ENCODE assay signal across 26 mouse cellular contexts in genomic region chr8:108070438-108070837, GRCm38 (mm10).
DNase-seq lines count a peak whose midpoint lies in the region; ATAC-seq and TF ChIP-seq lines count a peak whose summit lies in the region.
"Had no signal": no experiment of that assay in that cellular context is flagged by ENCODE, and none has a peak within 500 bp of the region (broad histone marks: within the 10 kb centered on the region; RNA-seq: fewer than 3 reads in every experiment).

No protein-coding gene starts in this region.

- H3K9me3 ChIP-seq in forebrain, embryonic 14.5 days (replicated peaks; ENCODE audit: control insufficient read depth, low read length), result no peaks in the 10 kb centered on the region
- H3K9me3 ChIP-seq in forebrain, embryonic 13.5 days (replicated peaks), result no peaks in the 10 kb centered on the region
- H3K9me3 ChIP-seq in hindbrain, postnatal 0 days (ENCODE audit: low read length), result no peaks in the 10 kb centered on the region
- H3K9me3 ChIP-seq in hindbrain, embryonic 10.5 days, result no peaks in the 10 kb centered on the region
- H3K9me3 ChIP-seq in midbrain, embryonic 16.5 days (replicated peaks; ENCODE audit: control insufficient read depth, low read length, poor library complexity, severe bottlenecking), result no peaks in the 10 kb centered on the region
- H3K9me3 ChIP-seq in midbrain, postnatal 0 days (ENCODE audit: low read length), result no peaks in the 10 kb centered on the region
- H3K9me3 ChIP-seq: embryonic facial prominence, embryonic 10.5 days; embryonic facial prominence, embryonic 13.5 days; heart, embryonic 10.5 days; heart, embryonic 13.5 days; hindbrain, embryonic 12.5 days; hindbrain, embryonic 15.5 days; intestine, embryonic 15.5 days had no signal

- no peak overlapping the region for H3K4me3 ChIP-seq in forebrain, embryonic 14.5 days (ENCODE audit: low read depth, low read length)
- H3K4me3 ChIP-seq in forebrain, embryonic 13.5 days, result no peak overlapping the region
- H3K4me3 ChIP-seq in hindbrain, postnatal 0 days (ENCODE audit: low read length), result no peak overlapping the region
- no peak overlapping the region for H3K4me3 ChIP-seq in hindbrain, embryonic 10.5 days
- no peak overlapping the region for H3K4me3 ChIP-seq in midbrain, embryonic 16.5 days (ENCODE audit: low read depth, low read length)
- H3K4me3 ChIP-seq in midbrain, postnatal 0 days (ENCODE audit: low read depth, low read length), result no peak overlapping the region
- H3K4me3 ChIP-seq: embryonic facial prominence, embryonic 10.5 days; embryonic facial prominence, embryonic 13.5 days; erythroblast, embryonic 14.5 days; heart, adult 2 months; heart, embryonic 10.5 days; heart, embryonic 13.5 days; hindbrain, embryonic 12.5 days; hindbrain, embryonic 15.5 days; intestine, embryonic 15.5 days had no signal

- H3K36me3 ChIP-seq in forebrain, embryonic 14.5 days (ENCODE audit: control insufficient read depth, insufficient read depth, low read length), result no peaks in the 10 kb centered on the region
- H3K36me3 ChIP-seq in forebrain, embryonic 13.5 days (ENCODE audit: poor library complexity, severe bottlenecking), result no peaks in the 10 kb centered on the region
- H3K36me3 ChIP-seq in hindbrain, postnatal 0 days (ENCODE audit: insufficient read depth, low read length), result no peaks in the 10 kb centered on the region
- no peaks in the 10 kb centered on the region for H3K36me3 ChIP-seq in hindbrain, embryonic 10.5 days
- no peaks in the 10 kb centered on the region for H3K36me3 ChIP-seq in midbrain, embryonic 16.5 days (ENCODE audit: control insufficient read depth, insufficient read depth, low read length)
- no peaks in the 10 kb centered on the region for H3K36me3 ChIP-seq in midbrain, postnatal 0 days (ENCODE audit: insufficient read depth, low read length)
- H3K36me3 ChIP-seq: embryonic facial prominence, embryonic 10.5 days; embryonic facial prominence, embryonic 13.5 days; heart, embryonic 10.5 days; heart, embryonic 13.5 days; hindbrain, embryonic 12.5 days; hindbrain, embryonic 15.5 days; intestine, embryonic 15.5 days had no signal

- TF ChIP-seq CTCF in hindbrain, postnatal 0 days (IDR thresholded peaks at IDR 0.05; ENCODE audit: low read depth), result no peak
- no peak for TF ChIP-seq CTCF in midbrain, postnatal 0 days (IDR thresholded peaks at IDR 0.05)

- H3K4me2 ChIP-seq in forebrain, embryonic 14.5 days (ENCODE audit: low read length), result no peak overlapping the region
- H3K4me2 ChIP-seq in forebrain, embryonic 13.5 days, result no peak overlapping the region
- H3K4me2 ChIP-seq in hindbrain, postnatal 0 days (ENCODE audit: low read depth, low read length), result no peak overlapping the region
- no peak overlapping the region for H3K4me2 ChIP-seq in midbrain, embryonic 16.5 days (ENCODE audit: low read length)
- no peak overlapping the region for H3K4me2 ChIP-seq in midbrain, postnatal 0 days (ENCODE audit: low read depth, low read length, poor library complexity, severe bottlenecking)
- H3K4me2 ChIP-seq: embryonic facial prominence, embryonic 13.5 days; heart, embryonic 13.5 days; hindbrain, embryonic 12.5 days; hindbrain, embryonic 15.5 days; intestine, embryonic 15.5 days had no signal

- H3K4me1 ChIP-seq in forebrain, embryonic 14.5 days (ENCODE audit: control insufficient read depth, insufficient read depth, low read length), result no peaks in the 10 kb centered on the region
- no peaks in the 10 kb centered on the region for H3K4me1 ChIP-seq in forebrain, embryonic 13.5 days
- H3K4me1 ChIP-seq in hindbrain, postnatal 0 days (ENCODE audit: insufficient read depth, low read length), result no peaks in the 10 kb centered on the region
- H3K4me1 ChIP-seq in hindbrain, embryonic 10.5 days (replicated peaks), result peaks cover 12% of the 10 kb centered on the region
- peaks cover 13% of the 10 kb centered on the region for H3K4me1 ChIP-seq in midbrain, embryonic 16.5 days (ENCODE audit: control insufficient read depth, insufficient read depth, low read length)
- no peaks in the 10 kb centered on the region for H3K4me1 ChIP-seq in midbrain, postnatal 0 days (ENCODE audit: insufficient read depth, low read length)
- H3K4me1 ChIP-seq: heart, embryonic 13.5 days; hindbrain, embryonic 15.5 days; intestine, embryonic 15.5 days had no signal

- no peak overlapping the region for H3K27ac ChIP-seq in forebrain, embryonic 14.5 days (ENCODE audit: low read depth, low read length)
- H3K27ac ChIP-seq in forebrain, embryonic 13.5 days, result no peak overlapping the region
- no peak overlapping the region for H3K27ac ChIP-seq in hindbrain, postnatal 0 days
- H3K27ac ChIP-seq in hindbrain, embryonic 10.5 days, result no peak overlapping the region
- no peak overlapping the region for H3K27ac ChIP-seq in midbrain, embryonic 16.5 days (ENCODE audit: low read length)
- H3K27ac ChIP-seq in midbrain, postnatal 0 days (ENCODE audit: low read depth, low read length), result no peak overlapping the region
- H3K27ac ChIP-seq: embryonic facial prominence, embryonic 10.5 days; embryonic facial prominence, embryonic 13.5 days; heart, adult 2 months; heart, embryonic 10.5 days; heart, embryonic 13.5 days; hindbrain, embryonic 12.5 days; hindbrain, embryonic 15.5 days; intestine, embryonic 15.5 days had no signal

- no peaks in the 10 kb centered on the region for H3K27me3 ChIP-seq in forebrain, embryonic 14.5 days (replicated peaks; ENCODE audit: control insufficient read depth, insufficient read depth, low read length)
- H3K27me3 ChIP-seq in forebrain, embryonic 13.5 days, result no peaks in the 10 kb centered on the region
- no peaks in the 10 kb centered on the region for H3K27me3 ChIP-seq in hindbrain, postnatal 0 days (ENCODE audit: insufficient read depth, low read length)
- H3K27me3 ChIP-seq in hindbrain, embryonic 10.5 days (ENCODE audit: insufficient read depth, poor library complexity, severe bottlenecking), result no peaks in the 10 kb centered on the region
- H3K27me3 ChIP-seq in midbrain, embryonic 16.5 days (ENCODE audit: control insufficient read depth, insufficient read depth, low read depth, low read length), result no peaks in the 10 kb centered on the region
- H3K27me3 ChIP-seq in midbrain, postnatal 0 days (ENCODE audit: insufficient read depth, low read length), result no peaks in the 10 kb centered on the region
- H3K27me3 ChIP-seq: embryonic facial prominence, embryonic 13.5 days; hindbrain, embryonic 12.5 days; hindbrain, embryonic 15.5 days; intestine, embryonic 15.5 days had no signal

- peak; percentile 27 for DNase-seq in forebrain, embryonic 14.5 days (ENCODE audit: low spot score)
- DNase-seq in hindbrain, postnatal 0 days (ENCODE audit: low spot score), result peak; percentile 7
- DNase-seq in hindbrain, embryonic 10.5 days (ENCODE audit: low spot score), result no peak
- no peak for DNase-seq in midbrain, postnatal 0 days (ENCODE audit: low spot score)
- no peak for DNase-seq in heart, adult 18-20 months
- DNase-seq: adrenal gland, postnatal 10 days; adrenal gland, postnatal 36 days; cerebellum, adult 11-12 months; cerebellum, adult 8-10 months; cerebellum, postnatal 10 days; cerebellum, postnatal 36 days; embryo, embryonic 11 days; gastrocnemius, postnatal 25 days; heart, adult 2 months; heart, postnatal 14 days; heart, postnatal 4 days had no signal

- no peak overlapping the region for H3K9ac ChIP-seq in forebrain, embryonic 14.5 days (ENCODE audit: low read length)
- no peak overlapping the region for H3K9ac ChIP-seq in forebrain, embryonic 13.5 days
- H3K9ac ChIP-seq in hindbrain, postnatal 0 days (replicated peaks; ENCODE audit: low read length), result no peak overlapping the region
- no peak overlapping the region for H3K9ac ChIP-seq in midbrain, embryonic 16.5 days (ENCODE audit: low read depth, low read length)
- no peak overlapping the region for H3K9ac ChIP-seq in midbrain, postnatal 0 days (replicated peaks; ENCODE audit: low read length, poor library complexity, severe bottlenecking)
- H3K9ac ChIP-seq: embryonic facial prominence, embryonic 13.5 days; heart, embryonic 13.5 days; hindbrain, embryonic 12.5 days; hindbrain, embryonic 15.5 days; intestine, embryonic 15.5 days had no signal

- ATAC-seq in forebrain, embryonic 14.5 days, result no peak
- no peak for ATAC-seq in forebrain, embryonic 13.5 days
- ATAC-seq in hindbrain, postnatal 0 days, result no peak
- 0 out of 2 replicates have a peak, but pooled peaks have one; percentile 67 for ATAC-seq in midbrain, embryonic 16.5 days
- no peak for ATAC-seq in midbrain, postnatal 0 days (ENCODE audit: low FRiP score)
- ATAC-seq: intestine, embryonic 15.5 days had no signal

- WGBS in forebrain, embryonic 14.5 days, result 74% methylated on average over 4 of the region's 4 CpGs
- 68% methylated on average over 4 of the region's 4 CpGs for WGBS in forebrain, embryonic 13.5 days
- WGBS in hindbrain, postnatal 0 days, result 63% methylated on average over 4 of the region's 4 CpGs
- 82% methylated on average over 4 of the region's 4 CpGs for WGBS in hindbrain, embryonic 10.5 days
- WGBS in midbrain, embryonic 16.5 days, result 59% methylated on average over 4 of the region's 4 CpGs
- 58% methylated on average over 4 of the region's 4 CpGs for WGBS in midbrain, postnatal 0 days

Comparison
In these comparisons a context has a peak if more than half of its experiments do, and no peak if none do; other contexts are left out.
1. DNase-seq: peak in forebrain, embryonic 14.5 days (single experiment) and hindbrain, postnatal 0 days (single experiment); none in hindbrain, embryonic 10.5 days (single experiment), midbrain, postnatal 0 days (single experiment) and heart, adult 18-20 months (0 of 2).